Mouse (Mus musculus): ENCODE data around the gene Capn5.

Gene Capn5

GRCm38 (mm10) chr7:98148721-98149407 lies 29.2 kb downstream of the Capn5 start:
- DNase-seq (ENCODE audit: low spot score): no peak

- DNase-seq (ENCODE audit: low spot score): no peak
Measured at GRCm38 (mm10) chr7:98147766-98148165, 30.3 kb downstream of the Capn5 start.

GRCm38 (mm10) chr7:98146447-98146845 lies 31.6 kb downstream of the Capn5 start:
- no peak for DNase-seq (ENCODE audit: low spot score)

- no peak for DNase-seq (ENCODE audit: low spot score)
Measured at GRCm38 (mm10) chr7:98145842-98146446, 32.1 kb downstream of the Capn5 start.

GRCm38 (mm10) chr7:98145402-98145801 lies 32.7 kb downstream of the Capn5 start, which contains the start of gene Omp:
Omp (minus strand) TSS chr7:98145502.
- DNase-seq (ENCODE audit: low spot score): no peak

GRCm38 (mm10) chr7:98142648-98143047 lies 35.4 kb downstream of the Capn5 start:
- DNase-seq (ENCODE audit: low spot score): no peak

GRCm38 (mm10) chr7:98142247-98142646 lies 35.8 kb downstream of the Capn5 start:
- no peak for DNase-seq (ENCODE audit: low spot score)

GRCm38 (mm10) chr7:98141206-98141605 lies 36.9 kb downstream of the Capn5 start:
- DNase-seq (ENCODE audit: low spot score): no peak

GRCm38 (mm10) chr7:98140597-98140996 lies 37.5 kb downstream of the Capn5 start:
- no peak for DNase-seq (ENCODE audit: low spot score)

- DNase-seq (ENCODE audit: low spot score): no peak
Measured at GRCm38 (mm10) chr7:98139216-98139615, 38.9 kb downstream of the Capn5 start.

GRCm38 (mm10) chr7:98137995-98138394 lies 40.1 kb downstream of the Capn5 start:
- no peak for DNase-seq (ENCODE audit: low spot score)

- no peak for DNase-seq (ENCODE audit: low spot score)
Measured at GRCm38 (mm10) chr7:98137583-98137982, 40.5 kb downstream of the Capn5 start.

- DNase-seq (ENCODE audit: low spot score): no peak
Measured at GRCm38 (mm10) chr7:98131751-98132150, 46.3 kb downstream of the Capn5 start.

- DNase-seq (ENCODE audit: low spot score): no peak
Measured at GRCm38 (mm10) chr7:98125473-98125872, 52.6 kb downstream of the Capn5 start.

- no peak for DNase-seq (ENCODE audit: low spot score)
Measured at GRCm38 (mm10) chr7:98124701-98125100, 53.4 kb downstream of the Capn5 start.

GRCm38 (mm10) chr7:98121673-98122072 lies 56.4 kb downstream of the Capn5 start:
- no peak for DNase-seq (ENCODE audit: low spot score)

- DNase-seq (ENCODE audit: low spot score): no peak
Measured at GRCm38 (mm10) chr7:98121241-98121640, 56.8 kb downstream of the Capn5 start.

GRCm38 (mm10) chr7:98120325-98120724 lies 57.7 kb downstream of the Capn5 start:
- peak; percentile 61 for DNase-seq (ENCODE audit: low spot score)

GRCm38 (mm10) chr7:98119961-98120232 lies 58.2 kb downstream of the Capn5 start:
- DNase-seq (ENCODE audit: low spot score): no peak

- no peak for DNase-seq (ENCODE audit: low spot score)
Measured at GRCm38 (mm10) chr7:98119179-98119960, 58.7 kb downstream of the Capn5 start, which contains the start of gene Myo7a. Myo7a (minus strand) TSS chr7:98119524.

GRCm38 (mm10) chr7:98117012-98117660 lies 60.9 kb downstream of the Capn5 start:
- DNase-seq (ENCODE audit: low spot score): no peak

GRCm38 (mm10) chr7:98114656-98115055 lies 63.4 kb downstream of the Capn5 start:
- DNase-seq (ENCODE audit: low spot score): no peak

- DNase-seq (ENCODE audit: low spot score): no peak
Measured at GRCm38 (mm10) chr7:98111233-98111632, 66.8 kb downstream of the Capn5 start.

Measured in layer of hippocampus, adult 9-10 months (tissue).